Mouse (Mus musculus) kidney, embryonic 16.5 days (tissue): ENCODE data around the gene Gak. TPM values are rescaled to one million over a fixed set of nuclear protein-coding genes. Genes with fewer than 3 reads are reported as not detected.

Source experiments
- ATAC-seq: fragments of 200-750 bp; cut with Nextera tagmentation; 2 replicates; pipeline ENCODE4 v1.8.0; 2017; ENCODE audit warnings: moderate TSS enrichment; ENCODE audit not compliant: low FRiP score, low TSS enrichment
- H3K27ac ChIP-seq: fragments of 300-500 bp; sonication (generic); 2 replicates; pipeline ENCODE4 v1.5.1; 2014; ENCODE audit warnings: low read length
- H3K27me3 ChIP-seq: fragments of 300-500 bp; sonication (generic); 2 replicates; pipeline ENCODE4 v1.6.1; 2014; ENCODE audit warnings: low read length, control low read depth, mixed read lengths; ENCODE audit not compliant: insufficient read depth
- H3K36me3 ChIP-seq: fragments of 300-500 bp; sonication (generic); 2 replicates; pipeline ENCODE4 v1.6.1; 2014; ENCODE audit warnings: low read length, control low read depth, mixed read lengths; ENCODE audit not compliant: insufficient read depth
- H3K4me1 ChIP-seq: fragments of 300-500 bp; sonication (generic); 2 replicates; pipeline ENCODE4 v1.6.1; 2014; ENCODE audit warnings: low read length, control low read depth, mixed read lengths; ENCODE audit not compliant: insufficient read depth
- H3K4me2 ChIP-seq: fragments of 300-500 bp; sonication (generic); replicated peaks from 2 replicates; pipeline ENCODE4 v1.6.1; 2014; ENCODE audit warnings: low read depth, low read length
- H3K4me3 ChIP-seq: fragments of 300-500 bp; sonication (generic); 2 replicates; pipeline ENCODE4 v1.5.1; 2014; ENCODE audit warnings: mild to moderate bottlenecking, low read length
- H3K9ac ChIP-seq: fragments of 300-500 bp; sonication (generic); replicated peaks from 2 replicates; pipeline ENCODE4 v1.6.1; 2014; ENCODE audit warnings: low read length
- H3K9me3 ChIP-seq: fragments of 300-500 bp; sonication (generic); 2 replicates; pipeline ENCODE4 v1.6.1; 2016; ENCODE audit warnings: low read length, control low read depth
- WGBS: fragments of 180-500 bp; shearing (Covaris S2); extraction: QIAGEN DNeasy Blood & Tissue Kit; methylation state at CpG from one replicate; pipeline ENCODE4 v1.1.7; 2014; 5-methylcytosine and 5-hydroxymethylcytosine counted together
- polyA plus RNA-seq: library from polyadenylated mRNA; unstranded; fragments of >200 nt; fragmentation: Nextera tagmentation; extraction: Ambion mirVana; gene quantifications from 2 replicates; pipeline ENCODE4 v1.2.1, GENCODE M21; 2015

Gene Gak
- polyA plus RNA-seq, 1 experiment from 2014 or later: 63.3 TPM

DNA sequence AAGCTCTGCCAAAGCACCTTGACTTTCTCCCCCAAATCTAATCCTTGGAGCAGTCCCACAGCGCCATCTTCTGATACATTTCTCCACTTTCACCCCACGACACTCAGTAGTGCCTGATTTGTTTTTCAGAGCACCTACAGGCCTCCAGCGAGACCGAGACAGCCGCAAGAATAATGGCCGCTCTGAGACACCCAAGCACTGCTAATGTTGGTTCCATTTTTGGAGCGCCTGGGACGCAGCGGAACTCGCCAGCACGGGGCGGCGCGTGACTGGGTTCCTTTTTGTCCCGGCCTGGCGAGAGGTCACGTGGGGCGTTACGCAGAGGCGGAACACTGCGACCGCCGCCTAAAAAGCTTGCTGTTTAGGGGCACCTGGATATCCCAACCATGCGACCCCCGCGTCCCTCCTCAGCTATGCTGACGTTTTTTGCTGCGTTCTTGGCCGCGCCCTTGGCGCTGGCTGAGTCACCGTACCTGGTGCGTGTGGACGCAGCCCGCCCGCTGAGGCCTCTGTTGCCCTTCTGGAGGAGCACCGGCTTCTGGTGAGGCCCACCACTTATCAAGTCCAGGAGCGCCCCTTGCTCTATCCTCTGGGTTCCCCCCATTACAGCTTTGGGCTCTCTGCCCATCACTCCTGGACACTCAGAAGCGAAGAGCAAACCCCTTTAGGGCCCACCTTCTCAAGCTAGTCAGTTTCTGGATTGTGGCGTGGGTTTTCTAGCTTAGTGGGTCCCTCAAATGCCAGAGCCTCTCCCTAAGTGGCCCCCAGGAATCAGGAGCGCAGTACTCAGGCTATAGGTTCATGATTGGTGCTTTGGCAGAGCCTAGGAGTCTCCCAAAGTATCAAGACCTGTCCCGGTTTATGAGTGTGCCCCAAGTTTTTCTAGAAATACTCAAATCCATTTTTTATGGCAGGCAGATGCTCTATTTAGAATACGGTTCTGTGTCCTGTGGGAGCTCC, 39.7 kb upstream of the Gak start, which contains the start of gene Dgkq:
Gene Dgkq, minus strand, starts transcription at position 696 of the 960 bp plus-strand sequence.
- Histone ChIP-seq H3K4me2 (peak within 1 kb of the TSS; percentile 72), H3K9ac (peak within 1 kb of the TSS; percentile 81), H3K27ac (peak within 1 kb of the TSS; percentile 76), H3K9me3 (no peaks in the 10 kb centered on the region), H3K4me1 (peaks cover 15% of the 10 kb centered on the region), H3K36me3 (peaks cover 10% of the 10 kb centered on the region; the same call in 1 of the 2 replicates), H3K27me3 (no peaks in the 10 kb centered on the region), H3K4me3 (peak within 1 kb of the TSS; percentile 56)
- ATAC-seq: peak; percentile 87
- 6% methylated on average over 42 of the region's 43 CpGs for WGBS

DNA sequence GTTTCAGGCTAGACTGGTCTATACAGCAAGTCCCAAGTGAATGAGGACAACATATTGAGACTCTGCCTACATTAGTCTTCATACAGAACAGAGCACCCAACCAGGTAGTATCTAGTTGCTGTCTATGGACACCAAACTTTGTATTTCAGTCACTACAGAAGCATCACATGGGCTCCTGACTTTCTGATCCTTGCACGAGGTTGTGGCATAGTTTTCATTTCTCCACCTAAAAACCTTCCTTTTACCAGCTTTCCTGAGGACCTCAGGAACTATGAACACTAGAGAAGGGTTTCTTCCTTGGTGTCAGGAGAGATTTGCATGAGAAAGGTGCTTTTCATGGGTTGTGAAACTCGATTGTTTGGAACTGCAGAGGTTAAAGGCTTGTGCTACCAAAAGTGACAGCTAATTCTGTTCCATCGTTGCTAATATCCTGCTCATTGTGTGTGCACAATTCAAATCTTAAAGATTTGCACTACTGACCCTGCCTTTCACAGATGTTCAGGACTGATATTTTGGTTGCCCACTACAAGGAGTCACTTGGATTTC, 38.9 kb upstream of the Gak start:
- Histone ChIP-seq H3K4me3 (peak overlapping the region; percentile 56), H3K9ac (peak overlapping the region; percentile 81), H3K4me1 (peaks cover 15% of the 10 kb centered on the region), H3K9me3 (no peaks in the 10 kb centered on the region), H3K27ac (peak overlapping the region; percentile 76; the same call in 1 of the 2 replicates), H3K36me3 (peaks cover 10% of the 10 kb centered on the region; the same call in 1 of the 2 replicates), H3K27me3 (no peaks in the 10 kb centered on the region), H3K4me2 (peak overlapping the region; percentile 72)
- WGBS: 12% methylated on average over 3 of the region's 3 CpGs
- no peak for ATAC-seq

- 78% methylated on average over 2 of the region's 2 CpGs for WGBS
- no peak overlapping the region for H3K4me3 ChIP-seq
- no peak overlapping the region for H3K27ac ChIP-seq
- no peak for ATAC-seq
- H3K4me1 ChIP-seq: peaks cover 15% of the 10 kb centered on the region
- H3K4me2 ChIP-seq: no peak overlapping the region
- H3K27me3 ChIP-seq: no peaks in the 10 kb centered on the region
- no peaks in the 10 kb centered on the region for H3K9me3 ChIP-seq
- no peak overlapping the region for H3K9ac ChIP-seq
- H3K36me3 ChIP-seq: peaks cover 10% of the 10 kb centered on the region; the same call in 1 of the 2 replicates
Measured at GRCm38 (mm10) chr5:108667370-108667769, 37.8 kb upstream of the Gak start.

DNA sequence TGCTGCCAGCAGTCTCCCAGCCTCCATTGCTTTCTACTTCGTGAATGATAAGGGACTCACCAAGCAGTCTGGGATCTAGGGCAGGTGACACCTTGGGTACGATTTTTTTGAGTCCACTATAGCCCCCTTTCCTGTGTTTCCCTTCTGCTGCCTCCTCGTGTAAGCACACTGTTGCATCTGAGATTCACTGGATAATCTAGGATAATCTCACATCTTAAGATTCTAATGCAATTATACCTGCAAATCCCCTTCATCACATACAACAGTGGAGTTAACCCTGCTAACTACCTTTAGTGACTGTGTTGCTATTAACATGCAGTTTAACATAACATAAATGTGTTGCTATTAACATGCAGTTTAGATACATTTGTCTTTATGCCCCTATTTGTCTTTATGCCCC, 35.5 kb upstream of the Gak start:
- ATAC-seq: no peak
- H3K9ac ChIP-seq: no peak overlapping the region
- peaks cover 14% of the 10 kb centered on the region for H3K4me1 ChIP-seq
- H3K9me3 ChIP-seq: no peaks in the 10 kb centered on the region
- no peaks in the 10 kb centered on the region for H3K27me3 ChIP-seq
- no peak overlapping the region for H3K4me3 ChIP-seq
- no peaks in the 10 kb centered on the region for H3K36me3 ChIP-seq
- H3K27ac ChIP-seq: no peak overlapping the region
- WGBS: 46% methylated on average over 3 of the region's 3 CpGs
- no peak overlapping the region for H3K4me2 ChIP-seq

- no peak overlapping the region for H3K27ac ChIP-seq
- WGBS: 81% methylated on average over 4 of the region's 4 CpGs
- no peaks in the 10 kb centered on the region for H3K36me3 ChIP-seq
- H3K9ac ChIP-seq: no peak overlapping the region
- ATAC-seq: no peak
- H3K4me2 ChIP-seq: no peak overlapping the region
- H3K27me3 ChIP-seq: no peaks in the 10 kb centered on the region
- H3K4me3 ChIP-seq: no peak overlapping the region
- H3K9me3 ChIP-seq: no peaks in the 10 kb centered on the region
- H3K4me1 ChIP-seq: peaks cover 11% of the 10 kb centered on the region
Measured at GRCm38 (mm10) chr5:108662772-108663171, 33.2 kb upstream of the Gak start.

- H3K27ac ChIP-seq: 0 out of 2 replicates have a peak overlapping the region, but pooled peaks have one; percentile 46
- H3K27me3 ChIP-seq: no peaks in the 10 kb centered on the region
- peaks cover 3% of the 10 kb centered on the region; the same call in 1 of the 2 replicates for H3K36me3 ChIP-seq
- peaks cover 11% of the 10 kb centered on the region for H3K4me1 ChIP-seq
- H3K9me3 ChIP-seq: no peaks in the 10 kb centered on the region
- H3K9ac ChIP-seq: peak overlapping the region; percentile 92
- ATAC-seq: peak; percentile 99
- WGBS: 10% methylated on average over 36 of the region's 36 CpGs
- peak overlapping the region; percentile 94 for H3K4me3 ChIP-seq
- peak overlapping the region; percentile 75 for H3K4me2 ChIP-seq
Measured at GRCm38 (mm10) chr5:108660632-108661268, 31.2 kb upstream of the Gak start.

DNA sequence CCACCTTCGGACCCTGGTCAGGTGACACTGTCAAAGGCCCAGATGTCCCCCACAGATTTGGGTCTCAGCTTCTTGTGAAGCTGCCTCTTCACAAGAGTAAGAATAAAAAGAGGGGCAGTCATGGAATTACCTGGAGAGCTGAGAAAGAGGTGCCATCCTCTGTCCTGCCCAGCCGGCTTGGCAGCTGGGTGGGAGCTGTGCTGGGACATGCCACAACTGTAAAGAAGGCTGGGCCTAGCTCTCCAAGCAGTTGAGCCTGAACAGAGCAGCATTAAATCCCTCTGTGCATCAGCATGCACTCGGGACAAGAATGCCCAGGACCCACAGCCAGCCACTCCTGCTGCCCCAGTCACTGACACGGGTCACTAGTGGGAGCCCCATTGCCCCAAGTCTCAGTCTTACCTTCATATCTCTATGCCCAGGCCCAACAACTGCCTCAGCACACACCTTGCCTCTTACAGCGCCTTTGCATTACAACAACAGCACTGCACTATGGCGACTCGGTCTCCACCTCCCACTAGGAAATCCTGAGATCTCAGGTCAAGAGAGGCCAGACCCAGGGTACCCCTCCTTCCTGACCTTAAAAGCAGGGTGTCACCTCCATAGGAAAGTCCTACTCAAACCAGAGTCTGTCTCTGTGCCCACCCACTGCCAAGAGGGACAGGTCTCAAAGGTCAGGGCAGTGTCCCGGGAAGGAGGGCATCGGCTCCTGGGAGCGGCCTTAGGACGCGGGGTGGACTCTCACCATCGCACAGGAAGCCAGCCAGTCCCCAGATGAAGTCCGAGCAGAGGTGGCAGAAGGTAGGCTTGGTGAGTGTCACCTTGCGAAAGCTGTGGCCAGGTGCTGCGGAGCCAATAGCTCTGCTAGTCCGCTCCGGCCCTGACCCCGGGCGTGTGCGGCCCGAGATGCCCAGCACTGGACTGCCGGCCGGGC, 30.4 kb upstream of the Gak start, which contains the start of gene Idua:
Gene Idua, plus strand, starts transcription at position 634 of the 934 bp plus-strand sequence.
- Histone ChIP-seq H3K27ac (0 out of 2 replicates have a peak within 1 kb of the TSS, but pooled peaks have one; percentile 46), H3K9ac (peak within 1 kb of the TSS; percentile 92), H3K4me3 (peak within 1 kb of the TSS; percentile 94), H3K27me3 (no peaks in the 10 kb centered on the region), H3K4me1 (peaks cover 11% of the 10 kb centered on the region), H3K9me3 (no peaks in the 10 kb centered on the region), H3K36me3 (peaks cover 6% of the 10 kb centered on the region), H3K4me2 (peak within 1 kb of the TSS; percentile 75)
- WGBS: 8% methylated on average over 24 of the region's 24 CpGs
- ATAC-seq: peak; percentile 75

- Histone ChIP-seq H3K4me3 (no peak overlapping the region), H3K4me1 (peaks cover 11% of the 10 kb centered on the region), H3K9ac (no peak overlapping the region), H3K27ac (no peak overlapping the region), H3K4me2 (no peak overlapping the region), H3K9me3 (no peaks in the 10 kb centered on the region), H3K36me3 (peaks cover 20% of the 10 kb centered on the region), H3K27me3 (no peaks in the 10 kb centered on the region)
- 90% methylated on average over 1 of the region's 1 CpGs for WGBS
- ATAC-seq: no peak
Measured at GRCm38 (mm10) chr5:108658611-108659010, 29.1 kb upstream of the Gak start.

GRCm38 (mm10) chr5:108657406-108657805, 27.9 kb upstream of the Gak start:
- no peak overlapping the region for H3K4me3 ChIP-seq
- no peak overlapping the region for H3K27ac ChIP-seq
- H3K27me3 ChIP-seq: no peaks in the 10 kb centered on the region
- peaks cover 31% of the 10 kb centered on the region for H3K36me3 ChIP-seq
- WGBS: 81% methylated on average over 5 of the region's 5 CpGs
- peaks cover 11% of the 10 kb centered on the region for H3K4me1 ChIP-seq
- H3K9me3 ChIP-seq: no peaks in the 10 kb centered on the region
- H3K4me2 ChIP-seq: no peak overlapping the region
- no peak overlapping the region for H3K9ac ChIP-seq
- no peak for ATAC-seq
